Mouse (Mus musculus): Measurements from ENCODE around the gene Micu1.
"Not testable (repeated sequence)": the region's sequence is repeated elsewhere in the genome, so short reads cannot be mapped to it uniquely, and the experiment has no call there.

Micu1 gene

DNA sequence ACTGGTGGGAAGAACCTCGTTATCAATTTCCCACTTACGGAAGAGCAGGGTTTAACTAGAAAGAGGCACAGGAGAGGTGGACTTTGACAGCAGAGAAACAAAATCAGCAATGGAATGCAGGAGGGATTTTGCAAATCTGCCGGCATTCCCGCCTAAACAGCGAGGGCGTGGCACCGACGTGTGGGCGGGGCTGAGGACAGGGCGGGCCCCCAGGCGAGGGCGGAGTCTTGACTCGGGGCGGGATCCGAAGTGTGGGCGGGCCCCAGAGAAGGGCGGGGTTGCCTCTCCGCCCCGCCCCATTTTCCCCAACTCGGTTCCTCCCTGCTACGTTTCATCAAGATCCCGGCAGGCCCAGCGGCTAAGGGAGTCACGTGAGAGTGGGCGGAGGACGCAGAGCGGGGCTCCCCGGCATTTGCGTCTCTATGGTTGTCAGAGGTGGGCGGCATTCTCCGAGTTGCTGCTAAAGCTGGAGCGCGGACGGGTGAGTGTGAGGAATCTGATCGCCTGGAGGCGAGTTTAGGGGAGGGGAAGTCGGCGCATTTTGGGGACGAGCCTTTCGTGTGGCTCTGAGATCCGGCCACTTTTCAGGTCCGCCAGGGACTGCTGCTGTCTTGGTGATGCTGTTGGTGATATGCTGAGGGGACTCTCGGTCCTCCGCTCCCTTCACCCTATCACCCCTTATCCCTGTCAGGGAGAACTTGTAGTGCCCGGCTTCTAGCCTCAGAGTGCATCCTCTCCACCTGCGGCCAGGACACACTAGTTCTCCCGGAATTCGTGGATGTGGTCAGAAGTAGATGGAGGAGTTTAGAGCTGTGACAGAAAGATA is at the start of gene Micu1:
Micu1 (plus strand) TSS at position 271 of the 826 bp plus-strand sequence.
- DNase-seq (ENCODE audit: low spot score in 2 of 2) = peak; percentile 94 to 95

DNA sequence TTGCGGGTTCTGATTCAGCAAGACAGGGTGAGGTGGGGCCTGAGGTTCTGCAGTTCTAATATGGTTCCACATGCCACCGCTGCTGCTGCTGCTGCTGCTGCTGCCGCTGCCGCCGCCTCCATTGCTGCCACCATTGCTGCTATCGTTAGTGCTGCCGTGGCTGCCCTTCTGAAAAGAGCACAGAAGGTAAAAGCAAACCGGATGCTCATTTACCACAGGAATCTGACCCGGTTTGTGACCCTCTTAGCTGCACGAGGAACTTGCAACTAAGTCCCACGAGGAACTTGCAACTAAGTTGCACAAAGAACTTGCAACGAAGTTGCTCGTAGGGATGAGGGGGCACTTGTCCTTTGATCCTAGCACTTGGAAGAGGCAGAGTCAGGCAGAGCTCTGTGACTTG is 45.5 kb upstream of the Micu1 start:
- DNase-seq (ENCODE audit: low spot score in 2 of 2) = no peak

DNA sequence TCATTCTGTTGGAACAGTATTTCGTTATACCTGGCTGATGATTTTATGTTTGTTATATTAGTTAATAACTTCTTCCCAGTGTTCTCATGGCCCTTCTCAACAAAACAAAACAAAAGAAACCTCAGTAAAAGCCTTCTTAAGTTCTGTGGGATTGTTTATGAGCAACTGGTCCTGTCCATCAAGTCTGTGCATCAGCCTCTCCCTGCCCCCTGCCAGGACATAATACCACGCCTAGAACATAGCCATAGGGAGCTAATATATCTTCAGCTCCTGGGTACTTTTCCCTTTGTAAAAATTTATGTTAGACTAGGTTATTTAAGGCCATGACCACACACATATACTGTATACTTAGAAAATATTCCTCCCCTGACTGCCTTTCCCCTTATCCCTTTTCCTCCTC is 37.5 kb upstream of the Micu1 start:
- no peak for DNase-seq (ENCODE audit: low spot score in 2 of 2)

DNA sequence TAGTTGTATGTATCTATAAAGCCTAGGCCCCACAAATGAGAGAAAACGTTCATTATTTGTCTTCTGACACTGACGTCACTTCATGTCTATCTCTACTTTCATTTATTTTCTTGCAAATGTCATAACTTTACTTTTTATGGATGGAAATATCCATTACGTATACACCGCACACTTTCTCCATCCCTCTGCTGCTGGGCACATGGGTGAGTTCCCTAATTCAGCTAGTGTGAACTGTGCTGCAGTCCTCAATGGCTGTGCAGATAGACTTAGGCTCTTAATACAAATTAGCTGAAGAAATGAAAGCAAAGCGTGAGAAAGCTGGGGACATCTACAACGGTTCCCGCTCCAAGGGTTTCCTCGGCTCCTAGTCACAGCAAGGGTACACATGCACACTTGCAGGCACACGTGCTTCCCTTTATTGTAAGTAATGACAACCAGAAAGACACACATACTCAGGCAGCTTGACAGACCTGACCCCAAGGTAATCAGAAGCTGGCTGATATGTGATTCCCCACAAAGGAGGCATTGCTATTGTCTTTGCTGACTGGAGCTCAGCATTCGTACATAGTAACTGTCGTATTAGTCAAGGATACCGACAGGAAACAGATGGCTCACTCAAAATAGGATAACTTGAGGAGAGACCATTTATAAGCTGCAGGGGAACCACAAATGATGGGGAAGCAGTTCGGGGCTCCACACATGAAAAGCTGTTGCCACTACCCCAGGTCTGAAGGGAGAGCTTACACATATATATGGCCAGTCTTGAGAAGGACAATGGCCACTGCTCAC is 36.6 kb upstream of the Micu1 start:
- no peak for DNase-seq (ENCODE audit: low spot score in 2 of 2)

DNA sequence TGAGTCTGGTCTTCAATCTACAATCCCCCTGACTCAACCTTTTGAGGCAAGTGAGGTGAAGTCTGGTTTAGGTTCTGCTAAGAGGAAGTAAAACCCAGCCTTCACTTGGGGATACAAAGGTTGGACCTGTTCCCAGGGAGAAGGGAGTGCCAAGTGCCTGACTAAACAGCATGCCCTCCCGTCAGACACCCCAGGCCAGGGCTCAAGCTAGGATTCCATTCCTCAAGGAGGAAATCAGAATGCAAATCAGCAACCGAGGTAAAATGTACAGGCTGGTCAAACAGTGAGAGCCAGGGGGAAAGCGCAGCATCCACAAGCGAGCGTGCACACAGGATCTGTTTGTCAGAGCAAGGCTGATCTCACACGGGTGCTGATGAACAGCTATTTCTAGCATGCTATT is 34.9 kb upstream of the Micu1 start:
- no peak for DNase-seq (ENCODE audit: low spot score in 2 of 2)

DNA sequence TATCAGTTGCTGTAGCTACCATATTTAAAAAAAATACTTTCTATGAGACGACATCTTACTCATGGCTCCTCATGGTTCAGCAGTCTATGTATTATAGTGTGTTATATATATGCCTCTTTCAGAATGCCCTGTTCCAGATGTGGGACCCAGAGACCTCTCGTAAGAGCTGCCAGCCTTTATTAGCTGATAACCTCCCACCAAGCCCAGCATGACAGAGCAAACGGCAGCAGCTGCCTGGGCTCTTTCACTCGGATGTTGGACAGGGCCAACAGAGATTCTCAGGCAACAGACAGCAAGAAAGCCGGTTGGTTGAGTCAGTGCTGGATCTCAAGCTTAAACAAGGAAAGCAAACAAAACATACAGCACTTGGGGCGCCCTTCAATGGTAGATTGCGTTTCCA is 33.8 kb upstream of the Micu1 start:
- no peak for DNase-seq (ENCODE audit: low spot score in 2 of 2)

DNA sequence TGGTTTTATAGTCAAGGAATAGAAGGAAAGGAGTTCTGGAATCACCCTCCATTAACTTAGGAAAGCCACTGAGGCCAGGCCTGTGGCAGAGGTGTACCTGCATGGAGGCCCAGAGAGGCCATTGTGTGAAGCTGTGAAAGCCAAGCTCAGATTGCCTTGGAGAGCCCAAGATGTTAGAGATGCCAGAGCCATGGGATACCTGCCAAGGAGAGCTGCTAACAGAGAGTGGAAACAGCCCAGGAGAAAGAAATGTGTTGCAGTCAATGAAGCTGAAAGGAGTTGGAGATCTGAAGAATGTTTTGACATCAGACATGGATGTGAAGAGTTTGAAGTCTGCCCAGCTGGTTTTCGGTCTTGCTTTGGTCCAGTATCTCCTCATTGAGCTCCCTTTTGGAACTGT is 24.4 kb upstream of the Micu1 start:
- DNase-seq (ENCODE audit: low spot score in 2 of 2) = no peak

DNA sequence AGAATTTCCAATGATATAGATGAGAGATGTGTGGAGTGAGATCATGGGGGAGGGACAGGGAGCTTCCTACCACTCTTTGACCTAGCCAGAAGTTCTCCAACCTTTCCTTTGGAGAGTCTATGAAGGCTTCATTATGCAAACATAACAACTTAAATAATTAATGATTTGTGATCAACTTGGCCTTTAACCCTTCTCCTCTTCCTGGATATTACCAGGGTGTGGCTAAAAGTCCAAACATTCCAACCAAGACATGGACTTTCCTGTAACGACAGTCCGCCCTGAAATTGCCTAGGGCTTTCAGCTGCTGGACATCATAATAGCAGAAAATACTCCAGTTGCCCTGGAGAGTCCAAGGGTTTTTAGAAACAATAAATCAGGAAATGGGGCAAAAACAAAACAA is 23.1 kb upstream of the Micu1 start:
- DNase-seq (ENCODE audit: low spot score in 2 of 2) = no peak

DNA sequence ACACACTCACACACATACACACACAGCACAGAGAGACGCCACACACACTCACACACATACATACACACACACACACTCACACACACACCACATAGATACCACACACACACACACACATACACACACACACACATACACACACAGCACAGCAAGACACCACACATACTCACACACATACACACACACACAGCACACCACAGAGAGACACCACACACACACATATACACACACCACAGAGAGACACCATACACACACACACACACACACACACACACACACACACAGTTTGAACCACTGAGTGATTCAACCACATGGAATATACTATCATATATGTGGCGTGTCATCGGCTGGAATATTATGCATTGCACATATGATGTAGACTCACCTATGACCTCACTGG is 16.7 kb upstream of the Micu1 start:
- DNase-seq (ENCODE audit: low spot score in 2 of 2) = not testable (repeated sequence)

DNA sequence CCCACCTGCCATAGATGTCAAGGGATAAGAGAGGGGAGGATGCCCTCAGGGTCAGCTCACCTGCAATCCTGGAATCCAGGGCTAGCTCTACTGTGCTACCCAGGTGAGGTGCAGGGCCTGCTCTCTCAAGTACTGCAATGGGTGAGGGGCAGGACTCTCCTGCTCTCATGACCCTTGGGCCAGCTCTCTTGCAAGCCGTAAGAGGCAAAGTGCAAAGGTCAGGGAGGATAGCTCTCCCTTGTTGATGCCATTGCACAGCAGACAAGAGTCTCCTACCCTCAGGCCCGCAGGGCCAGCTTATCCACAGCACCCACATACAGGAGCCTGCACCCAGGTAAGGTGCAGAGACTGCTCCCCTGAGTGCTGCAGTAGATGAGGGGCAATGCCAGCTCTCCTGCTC is 15.2 kb upstream of the Micu1 start:
- DNase-seq (ENCODE audit: low spot score in 2 of 2) = no peak

DNA sequence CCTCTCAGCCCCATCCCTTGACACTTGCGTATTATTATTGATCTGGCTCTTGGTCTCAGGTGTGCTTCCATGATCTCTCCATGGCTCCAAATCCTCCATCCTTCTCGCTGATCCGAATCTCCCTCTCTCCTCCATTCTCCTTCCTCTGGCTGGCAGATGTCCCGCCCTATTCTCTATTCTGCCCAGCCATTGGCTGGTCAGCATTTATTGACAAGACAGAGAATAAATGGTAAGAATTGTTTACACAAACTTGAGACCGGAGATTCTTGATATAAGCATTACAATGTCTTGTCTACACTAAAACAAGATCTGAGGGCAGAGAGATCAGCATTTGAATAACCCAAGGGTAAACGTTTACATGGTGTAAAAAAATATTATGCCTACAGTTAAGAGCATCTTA is 12.4 kb upstream of the Micu1 start:
- DNase-seq (ENCODE audit: low spot score in 2 of 2) = no peak

DNA sequence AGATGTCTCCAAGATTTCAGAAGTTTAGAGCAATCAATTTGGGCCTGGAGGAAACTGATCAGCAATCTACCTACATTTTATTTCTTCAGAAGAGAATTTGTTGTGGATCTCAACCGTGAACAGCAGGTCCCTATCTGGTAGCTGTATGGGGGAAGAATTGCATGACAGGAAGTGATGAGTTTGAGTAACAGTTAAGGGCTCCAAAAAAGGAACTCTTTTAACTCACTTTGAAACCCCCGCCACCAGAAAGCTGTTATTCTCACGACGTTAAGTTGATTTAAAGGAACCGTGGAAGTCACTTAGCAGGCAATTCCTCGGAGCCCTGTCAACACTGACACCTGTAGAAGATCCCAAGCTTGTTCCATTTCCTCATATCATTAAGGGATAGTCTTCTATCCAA is 9.8 kb upstream of the Micu1 start:
- no peak for DNase-seq (ENCODE audit: low spot score in 2 of 2)

DNA sequence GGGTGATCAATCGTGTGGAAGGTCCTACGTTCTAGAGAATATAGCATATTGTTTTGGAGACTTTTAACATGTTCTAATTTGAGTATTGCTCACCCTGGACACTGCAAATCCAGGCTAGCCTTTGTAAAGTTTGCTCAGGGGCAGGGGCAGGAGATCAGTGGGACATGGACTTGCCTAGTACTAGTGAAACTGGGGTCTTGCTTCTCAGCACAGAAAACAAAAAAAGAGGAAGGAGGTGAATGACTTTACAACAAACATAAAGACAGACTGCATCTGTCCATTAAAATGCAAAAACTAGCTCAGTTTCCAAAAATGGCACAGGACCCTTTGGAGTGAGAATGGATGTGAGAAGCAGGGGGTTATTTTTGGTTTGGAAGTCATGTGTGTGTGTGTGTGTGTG is 8.2 kb upstream of the Micu1 start:
- no peak for DNase-seq (ENCODE audit: low spot score in 2 of 2)

DNA sequence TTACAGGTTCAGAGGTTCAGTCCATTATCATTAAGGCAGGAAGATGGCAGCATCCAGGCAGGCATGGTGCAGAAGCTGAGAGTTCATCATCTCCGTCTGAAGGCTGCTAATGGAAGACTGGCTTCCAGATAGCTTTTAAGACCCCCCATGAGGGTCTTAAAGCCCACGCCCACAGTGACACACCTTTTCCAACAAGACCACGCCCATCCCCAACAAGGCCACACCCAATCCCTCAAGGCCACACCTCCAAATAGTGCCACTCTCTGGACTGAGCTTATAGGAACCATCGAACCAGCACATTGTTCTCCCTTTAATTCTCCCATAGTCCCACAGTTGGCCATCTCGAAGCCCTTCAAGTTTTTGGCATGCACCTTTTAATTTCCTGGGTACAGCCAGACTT is 2.8 kb upstream of the Micu1 start:
- no peak for DNase-seq (ENCODE audit: low spot score in 2 of 2)

DNA sequence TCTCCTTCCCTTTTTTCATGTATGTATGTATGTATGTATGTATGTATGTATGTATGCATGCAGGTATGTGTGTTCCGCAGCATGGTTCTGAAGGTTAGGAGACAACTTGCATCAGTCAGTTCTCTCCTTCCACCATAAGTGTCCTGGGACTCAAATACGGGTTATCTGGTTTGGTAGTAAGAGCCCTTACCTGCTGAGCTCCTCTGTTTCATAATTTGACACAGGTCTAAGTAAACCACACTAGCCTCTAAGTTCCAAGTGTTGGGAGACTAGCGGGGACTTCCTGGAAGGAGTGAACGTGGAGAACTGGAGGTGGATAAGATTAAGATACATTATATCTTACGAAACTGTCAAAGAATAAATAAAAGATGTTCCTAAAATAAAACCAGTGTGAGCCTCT is 472 bp upstream of the Micu1 start:
- DNase-seq (ENCODE audit: low spot score in 2 of 2) = no peak

DNA sequence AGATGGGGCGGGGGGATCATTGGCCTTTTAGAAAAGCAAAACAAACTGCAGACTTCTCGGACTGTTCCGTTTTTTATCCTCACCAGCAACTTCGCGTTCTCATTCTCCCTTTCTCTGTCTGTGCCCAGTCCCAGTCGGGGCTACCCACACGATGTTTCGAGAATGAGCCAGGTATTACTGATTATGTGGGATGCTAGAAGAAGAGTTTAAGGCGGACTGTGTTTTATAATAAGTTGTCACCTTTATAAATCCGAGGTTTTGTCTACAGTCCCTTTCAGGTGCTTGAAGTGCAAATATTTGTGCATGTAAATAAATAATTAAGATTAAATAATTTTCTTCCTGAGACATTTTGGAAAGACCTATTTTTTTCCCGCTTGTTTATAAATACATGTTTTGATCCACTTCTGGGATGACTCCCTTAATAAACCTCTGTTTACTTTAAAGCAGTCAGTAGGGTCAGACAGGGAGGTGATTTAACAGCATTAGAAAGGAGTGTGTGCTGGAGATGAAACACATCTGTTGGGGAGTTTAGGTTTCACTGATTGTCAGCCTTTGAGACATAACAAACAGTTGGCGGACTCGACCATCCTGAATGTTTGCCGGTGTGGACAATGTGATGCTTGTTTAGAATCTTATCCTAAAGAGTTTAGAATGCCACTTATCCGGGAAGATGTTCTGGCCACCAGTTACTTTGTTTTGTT is 933 bp downstream of the Micu1 start:
- no peak for DNase-seq (ENCODE audit: low spot score in 2 of 2)

DNA sequence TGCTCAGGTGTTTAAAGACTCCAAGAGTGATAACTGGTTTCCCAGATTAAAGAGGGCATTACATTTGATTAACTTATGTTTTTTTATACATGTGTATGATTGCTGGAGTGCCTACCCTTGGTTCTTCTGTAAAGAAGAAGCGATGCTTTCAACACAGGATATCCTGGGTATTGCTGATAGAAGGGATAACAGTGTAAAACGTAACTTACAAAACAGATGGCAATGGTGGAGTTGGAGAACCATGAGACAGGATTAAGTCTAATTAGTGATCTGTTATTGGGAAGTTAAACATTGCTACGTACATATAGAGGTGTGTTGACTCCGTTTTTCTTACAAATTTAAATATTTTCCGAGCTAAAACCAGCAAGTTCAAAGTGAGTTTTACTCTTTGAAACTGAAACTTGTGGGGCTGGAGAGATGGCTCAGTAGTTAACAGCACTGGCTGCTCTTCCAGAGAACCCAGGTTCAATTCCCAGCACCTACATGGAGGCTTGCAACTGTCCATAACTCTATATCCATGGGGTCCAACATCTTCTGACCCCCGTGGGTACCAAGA is 4.8 kb downstream of the Micu1 start:
- no peak for DNase-seq (ENCODE audit: low spot score in 2 of 2)

DNA sequence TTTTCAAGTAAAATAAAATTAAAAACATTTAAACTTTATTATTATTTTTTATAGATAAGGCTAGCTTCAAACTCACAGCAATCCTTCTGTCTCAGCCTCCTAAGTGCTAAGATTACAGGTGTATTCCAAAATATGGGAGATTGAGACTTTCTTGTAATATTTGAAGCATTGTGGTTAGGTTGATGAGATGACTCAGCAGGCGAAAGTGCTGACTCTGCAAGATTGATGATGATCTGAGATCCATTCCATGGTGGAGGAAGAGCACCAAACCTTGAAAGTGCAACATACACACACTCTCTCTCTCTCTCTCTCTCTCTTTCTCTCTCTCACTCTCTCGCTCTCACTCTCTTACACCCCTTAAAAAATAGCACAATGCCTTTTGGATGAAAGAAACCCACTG is 5.3 kb downstream of the Micu1 start:
- DNase-seq (ENCODE audit: low spot score in 2 of 2) = no peak

DNA sequence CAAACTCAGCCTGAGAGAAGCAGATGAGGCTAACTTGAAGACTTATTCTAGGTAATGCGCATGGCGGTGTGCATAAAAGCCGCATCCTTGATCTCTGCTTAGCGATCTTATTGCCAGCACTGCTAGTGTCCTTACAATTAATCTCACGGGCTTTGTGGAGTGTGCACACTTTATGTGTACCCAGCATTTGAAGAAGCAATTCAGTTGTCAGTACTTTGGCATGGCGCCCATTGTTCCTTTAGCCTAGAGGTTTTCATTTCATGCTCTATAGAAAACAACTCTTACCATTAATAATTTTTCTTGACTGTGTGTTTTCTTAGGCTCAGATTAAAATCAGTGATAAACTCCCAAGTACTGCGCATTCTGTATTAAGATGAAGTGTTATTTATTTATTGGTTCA is 7.0 kb downstream of the Micu1 start:
- DNase-seq (ENCODE audit: low spot score in 2 of 2) = no peak

DNA sequence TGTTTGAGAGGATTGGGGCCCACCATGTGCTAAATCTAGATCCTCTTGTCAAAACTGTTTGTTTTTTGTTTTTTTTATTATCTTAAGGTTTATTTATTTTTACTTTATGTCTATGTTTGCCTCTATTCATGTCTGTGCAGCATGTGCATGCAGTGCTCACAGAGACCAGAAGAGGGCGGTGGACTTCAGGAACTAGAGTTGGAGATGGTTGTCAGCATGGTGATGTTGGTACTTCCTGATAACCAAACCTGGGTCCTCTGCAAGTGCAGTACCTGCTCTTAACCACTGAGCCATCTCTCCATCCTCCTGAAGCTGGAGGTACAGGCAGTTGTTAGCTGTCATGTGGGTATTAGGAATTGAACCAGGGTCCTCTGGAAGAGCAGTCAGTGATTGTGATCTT is 8.0 kb downstream of the Micu1 start:
- DNase-seq (ENCODE audit: low spot score in 2 of 2) = peak in 1 of 2 experiments; percentile 29

DNA sequence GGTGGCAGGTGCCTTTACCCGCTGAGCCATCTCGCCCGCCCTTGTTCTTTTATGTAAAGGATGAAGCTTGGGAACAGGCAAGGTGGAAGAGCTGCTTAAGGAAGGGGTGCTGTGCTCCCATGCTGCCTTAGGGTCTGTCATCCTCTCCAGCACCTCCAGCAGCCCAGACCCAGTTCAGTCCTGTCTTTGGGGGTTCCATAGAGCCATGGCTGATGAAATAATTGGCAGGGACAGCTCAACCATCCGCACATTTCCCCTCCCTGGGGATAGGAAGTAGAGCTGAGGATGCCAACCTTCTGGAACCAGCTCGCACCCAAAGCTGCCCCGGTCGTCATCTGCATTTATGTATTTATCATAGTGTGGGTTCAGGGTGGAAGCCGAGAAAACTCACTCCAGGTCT is 9.8 kb downstream of the Micu1 start:
- DNase-seq (ENCODE audit: low spot score in 2 of 2) = no peak

DNA sequence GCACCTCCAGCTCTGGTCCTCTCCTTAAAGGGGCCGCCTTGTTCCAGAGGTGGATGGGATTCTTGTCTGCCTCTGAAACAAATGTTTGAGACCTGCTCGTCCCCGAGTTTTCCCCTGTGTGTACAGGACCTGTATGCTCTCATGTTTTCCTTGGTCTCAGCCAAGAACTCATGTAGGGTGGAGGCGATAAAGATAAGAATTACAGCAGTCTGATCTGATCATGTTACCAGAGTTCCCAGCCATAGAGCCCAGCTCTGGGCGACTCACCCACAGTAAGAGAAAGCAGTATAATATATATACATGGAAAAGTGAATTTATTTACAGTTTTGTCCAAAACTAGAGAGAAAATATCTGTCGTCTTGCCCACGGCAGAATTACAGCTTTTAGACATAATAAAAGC is 17.7 kb downstream of the Micu1 start:
- DNase-seq (ENCODE audit: low spot score in 2 of 2) = no peak
